Mouse (Mus musculus): ENCODE results near the gene Lsm2. TPM values are rescaled to one million over a fixed set of nuclear protein-coding genes. Genes with fewer than 3 reads are reported as not detected.
A peak's percentile ranks its signal among the peaks of the same experiment; 100 is the strongest.
"Not testable (repeated sequence)": the region's sequence is repeated elsewhere in the genome, so short reads cannot be mapped to it uniquely, and the experiment has no call there.

Lsm2 gene
- polyA plus RNA-seq, 1 experiment from 2014 or later = 200 TPM

DNA sequence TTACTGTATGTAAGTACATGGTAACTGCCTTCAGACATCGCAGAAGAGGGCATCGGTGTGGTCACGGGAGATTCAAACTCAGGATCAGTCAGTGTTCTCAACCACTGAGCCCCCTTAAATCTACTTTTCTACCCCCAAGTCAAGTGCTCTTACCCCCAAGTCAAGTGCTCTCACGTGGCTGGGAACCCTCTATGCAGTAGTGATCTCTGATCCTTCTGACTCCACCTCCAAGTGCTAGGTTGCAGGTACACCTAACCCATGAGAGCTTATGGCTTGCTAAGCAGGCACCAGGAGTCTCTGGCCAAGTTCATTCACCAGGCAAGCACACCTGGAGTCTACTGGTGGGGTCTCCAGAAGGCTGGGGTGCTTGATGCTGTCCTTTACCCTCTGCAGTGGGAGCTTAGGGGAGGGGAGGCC, 32.1 kb upstream of the Lsm2 start:
- H3K4me1 ChIP-seq = peaks cover 13% of the 10 kb centered on the region
- no peak for ATAC-seq (ENCODE audit: low FRiP score, low read depth)
- peak overlapping the region; percentile 94; the same call in 1 of the 2 replicates for H3K27ac ChIP-seq
- H3K9me3 ChIP-seq = no peaks in the 10 kb centered on the region
- 37% methylated on average over 4 of the region's 4 CpGs for WGBS
- H3K36me3 ChIP-seq = peaks cover 19% of the 10 kb centered on the region
- no peaks in the 10 kb centered on the region for H3K27me3 ChIP-seq
- H3K9ac ChIP-seq = no peak overlapping the region
- H3K4me2 ChIP-seq (replicated peaks) = peak overlapping the region; percentile 97; the same call in 1 of the 2 replicates
- H3K4me3 ChIP-seq = peak overlapping the region; percentile 7; the same call in 1 of the 2 replicates

DNA sequence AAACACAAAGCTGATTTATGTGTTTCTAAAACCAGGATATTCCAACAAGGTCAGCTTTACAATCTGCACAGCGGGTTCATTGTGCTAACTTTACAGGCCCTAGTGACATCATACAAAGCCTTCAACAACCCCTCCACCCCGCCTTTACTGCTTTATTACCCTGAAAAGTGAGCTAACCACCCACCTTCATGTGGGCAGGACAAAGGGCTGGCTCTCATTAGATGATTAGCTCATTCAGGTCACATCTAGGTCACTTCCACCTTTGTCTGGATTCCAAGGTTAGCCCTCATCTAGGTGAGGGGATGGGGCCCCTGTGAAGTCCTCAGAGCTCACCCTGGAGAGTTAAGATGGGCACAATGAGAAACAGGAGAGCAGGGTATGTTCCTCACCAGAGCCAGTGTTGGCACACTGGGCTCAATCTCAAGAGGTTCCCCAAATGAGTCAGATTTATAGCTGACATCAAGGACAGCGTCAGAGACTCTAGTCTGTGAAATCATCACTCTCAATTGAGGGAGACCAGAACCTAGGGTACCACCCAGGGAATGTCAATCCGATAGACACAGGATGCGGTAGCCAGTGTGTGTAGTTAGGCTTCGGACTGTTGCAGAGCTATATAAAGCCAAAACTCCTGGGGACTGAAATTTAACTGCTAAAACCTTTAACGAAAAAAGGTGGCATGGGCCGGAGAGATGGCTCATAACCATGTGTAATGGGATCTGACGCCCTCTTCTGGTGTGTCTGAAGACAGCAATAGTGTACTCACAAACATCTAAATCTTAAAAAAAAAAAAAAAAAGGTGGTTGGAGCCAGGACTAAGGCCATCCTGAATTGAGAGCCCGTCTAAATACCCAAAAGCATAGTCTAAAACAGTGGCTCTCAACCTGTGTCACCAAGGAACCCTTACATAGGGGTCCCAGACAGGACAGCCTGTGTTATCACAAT, 30.9 kb upstream of the Lsm2 start:
- H3K9me3 ChIP-seq = no peaks in the 10 kb centered on the region
- H3K27me3 ChIP-seq = peaks cover 12% of the 10 kb centered on the region
- H3K36me3 ChIP-seq = peaks cover 19% of the 10 kb centered on the region
- H3K4me1 ChIP-seq = peaks cover 13% of the 10 kb centered on the region
- 16% methylated on average over 10 of the region's 10 CpGs for WGBS
- peak overlapping the region; percentile 94 for H3K27ac ChIP-seq
- ATAC-seq (ENCODE audit: low FRiP score, low read depth) = no peak
- H3K4me2 ChIP-seq (replicated peaks) = peak overlapping the region; percentile 97
- H3K4me3 ChIP-seq = peak overlapping the region; percentile 97
- H3K9ac ChIP-seq = peak overlapping the region; percentile 100

DNA sequence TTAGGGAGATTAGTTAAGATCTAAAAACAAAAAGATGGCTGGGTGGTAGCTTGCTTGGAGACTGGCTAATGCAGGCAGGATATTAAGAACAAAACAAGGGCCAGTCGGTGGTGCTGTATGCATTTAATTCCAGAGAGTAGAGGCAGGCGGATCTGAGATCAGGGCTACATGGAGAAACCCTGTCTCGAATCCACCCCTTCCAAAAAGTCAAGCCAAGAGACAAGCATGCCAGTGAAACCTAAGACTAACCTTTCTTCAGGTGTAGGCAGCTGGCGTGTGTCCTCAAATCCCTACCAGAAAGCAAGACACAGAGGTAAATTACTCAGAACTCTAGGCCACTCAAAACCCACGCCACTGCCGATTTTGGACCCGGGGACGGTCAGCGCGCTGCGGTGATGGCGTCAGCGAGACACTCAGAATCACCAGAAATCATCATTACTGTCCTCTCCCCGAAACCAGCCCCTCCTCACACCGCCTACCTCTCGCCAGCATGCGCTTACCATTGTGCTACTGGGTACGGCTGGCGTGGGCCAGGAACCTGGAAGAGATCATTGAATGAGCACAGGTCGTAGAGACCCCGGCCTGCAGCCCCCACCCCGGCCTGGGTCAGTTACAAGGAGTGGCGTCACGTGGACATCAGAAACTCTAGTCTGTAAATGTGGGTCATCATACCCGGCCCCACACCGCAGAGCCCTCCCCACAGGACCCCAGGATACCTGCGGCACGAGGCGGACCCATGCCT, 29.9 kb upstream of the Lsm2 start:
- Histone ChIP-seq H3K9me3 (no peaks in the 10 kb centered on the region), H3K36me3 (peaks cover 19% of the 10 kb centered on the region), H3K27ac (peak overlapping the region; percentile 94), H3K27me3 (peaks cover 21% of the 10 kb centered on the region), H3K4me2 (replicated peaks) (peak overlapping the region; percentile 97), H3K4me3 (peak overlapping the region; percentile 97), H3K9ac (peak overlapping the region; percentile 100), H3K4me1 (peaks cover 13% of the 10 kb centered on the region)
- under 1% methylated on average over 29 of the region's 29 CpGs for WGBS
- no peak; the same call in 1 of the 2 replicates for ATAC-seq (ENCODE audit: low FRiP score, low read depth)

DNA sequence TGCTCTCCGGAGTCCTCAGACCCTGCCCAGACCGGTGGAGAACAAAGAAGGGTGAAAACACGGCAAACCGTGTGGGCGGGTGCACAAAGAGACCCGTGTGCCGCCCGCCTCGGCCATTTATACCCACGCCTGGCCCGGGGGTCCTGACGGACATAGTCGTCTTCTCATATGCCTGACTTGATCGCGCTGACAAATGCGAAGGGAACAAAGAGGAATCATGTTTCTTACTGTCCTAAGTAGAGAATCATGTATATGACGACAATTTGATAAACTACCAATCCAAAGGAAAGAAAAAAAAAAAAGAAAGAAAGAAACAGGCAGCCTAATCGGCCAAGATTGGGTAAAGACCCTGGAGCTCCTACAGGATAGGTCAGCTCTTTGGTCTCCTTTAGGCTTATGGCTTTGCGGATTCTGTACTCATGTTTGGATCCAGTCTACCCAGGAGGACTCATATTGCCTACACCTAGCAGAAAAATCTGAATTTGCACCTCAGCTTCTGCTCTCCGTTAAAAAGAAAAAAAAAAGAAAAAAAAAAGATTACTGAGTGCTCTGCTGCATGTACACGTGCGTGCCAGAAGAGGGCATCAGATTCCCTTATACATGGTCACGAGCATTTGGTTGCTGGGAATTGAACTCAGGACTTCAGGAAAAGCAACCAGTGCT, 29.2 kb upstream of the Lsm2 start:
- H3K9ac ChIP-seq = peak overlapping the region; percentile 100
- peak; percentile 84 for ATAC-seq (ENCODE audit: low FRiP score, low read depth)
- WGBS = under 1% methylated on average over 23 of the region's 23 CpGs

DNA sequence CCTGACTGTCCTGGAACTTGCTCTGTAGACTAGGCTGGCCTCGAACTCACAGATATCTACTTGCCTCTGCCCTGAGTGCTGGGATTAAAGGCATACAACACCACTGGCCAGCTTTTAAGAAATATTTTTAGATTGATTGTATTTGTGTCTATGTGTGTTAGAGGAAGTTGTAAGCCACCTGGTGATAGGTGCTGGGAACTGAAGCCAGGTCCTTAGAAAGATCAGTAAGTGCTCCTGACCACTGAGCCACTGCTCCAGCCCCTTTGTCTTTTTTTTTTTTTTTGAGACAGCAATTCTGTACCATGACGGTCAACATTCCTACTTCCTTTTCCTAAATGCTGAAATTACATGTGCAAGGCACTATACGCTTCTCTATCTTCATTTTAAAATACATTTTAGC, 28.4 kb upstream of the Lsm2 start:
- Histone ChIP-seq H3K4me3 (peak overlapping the region; percentile 97; the same call in 1 of the 2 replicates), H3K9me3 (no peaks in the 10 kb centered on the region), H3K9ac (no peak overlapping the region), H3K4me2 (replicated peaks) (no peak overlapping the region), H3K27ac (no peak overlapping the region), H3K27me3 (peaks cover 24% of the 10 kb centered on the region), H3K4me1 (peaks cover 13% of the 10 kb centered on the region), H3K36me3 (peaks cover 19% of the 10 kb centered on the region)
- no peak for ATAC-seq (ENCODE audit: low FRiP score, low read depth)
- 89% methylated on average over 3 of the region's 3 CpGs for WGBS

More for the DNA sequence above, 29.2 kb upstream of the Lsm2 start:
- peaks cover 13% of the 10 kb centered on the region for H3K4me1 ChIP-seq
- H3K4me2 ChIP-seq (replicated peaks) = peak overlapping the region; percentile 97
- no peaks in the 10 kb centered on the region for H3K9me3 ChIP-seq
- peak overlapping the region; percentile 94 for H3K27ac ChIP-seq
- H3K27me3 ChIP-seq = peaks cover 24% of the 10 kb centered on the region
- H3K4me3 ChIP-seq = peak overlapping the region; percentile 97
- peaks cover 19% of the 10 kb centered on the region for H3K36me3 ChIP-seq

DNA sequence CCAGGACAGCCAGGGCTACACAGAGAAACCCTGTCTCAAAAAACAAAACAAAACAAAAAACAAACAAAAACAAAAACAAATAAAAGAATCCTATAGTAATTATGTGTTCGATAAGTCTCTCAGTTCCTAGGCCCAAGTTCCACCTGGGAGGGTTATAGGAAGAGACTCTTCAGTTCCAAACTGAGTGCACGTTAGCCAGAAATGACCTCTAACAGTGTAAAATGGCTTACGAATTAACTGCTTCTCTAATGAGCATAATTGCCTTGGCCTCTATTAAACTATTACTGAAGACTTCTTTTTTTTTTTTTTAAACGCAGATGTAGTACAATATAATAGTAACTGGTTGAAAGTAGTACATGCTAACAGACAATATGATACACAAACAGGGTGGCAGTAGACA, 27.8 kb upstream of the Lsm2 start:
- WGBS = 91% methylated on average over 4 of the region's 4 CpGs
- no peak for ATAC-seq (ENCODE audit: low FRiP score, low read depth)
- Histone ChIP-seq H3K4me3 (no peak overlapping the region), H3K9ac (no peak overlapping the region), H3K27ac (no peak overlapping the region), H3K27me3 (peaks cover 24% of the 10 kb centered on the region), H3K9me3 (no peaks in the 10 kb centered on the region), H3K4me2 (replicated peaks) (no peak overlapping the region), H3K4me1 (peaks cover 13% of the 10 kb centered on the region), H3K36me3 (peaks cover 19% of the 10 kb centered on the region)

DNA sequence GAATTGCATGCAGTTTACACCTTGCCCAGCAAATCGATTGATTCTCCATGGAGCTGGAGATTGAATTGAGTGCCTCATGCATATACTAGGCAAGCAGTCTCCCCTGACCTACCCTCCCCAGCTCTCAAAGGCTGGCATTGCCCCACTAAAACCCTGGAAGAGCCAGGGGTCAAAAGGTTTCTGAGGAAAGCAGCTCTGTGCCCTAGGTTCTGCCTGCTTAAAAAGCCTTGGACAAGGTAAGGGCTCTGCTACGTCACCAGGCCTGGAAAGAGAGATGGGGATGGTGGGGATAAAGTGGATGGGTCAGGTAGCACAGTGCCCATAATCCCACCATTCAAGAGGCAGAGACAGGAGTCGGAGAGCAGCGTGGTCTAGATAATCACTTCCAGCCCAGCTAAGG, 26.8 kb upstream of the Lsm2 start:
- Histone ChIP-seq H3K9ac (peak overlapping the region; percentile 25; the same call in 1 of the 2 replicates), H3K4me1 (peaks cover 14% of the 10 kb centered on the region), H3K27ac (no peak overlapping the region), H3K36me3 (peaks cover 12% of the 10 kb centered on the region), H3K9me3 (no peaks in the 10 kb centered on the region), H3K27me3 (peaks cover 24% of the 10 kb centered on the region), H3K4me2 (replicated peaks) (no peak overlapping the region), H3K4me3 (no peak overlapping the region)
- no peak for ATAC-seq (ENCODE audit: low FRiP score, low read depth)
- 66% methylated on average over 4 of the region's 4 CpGs for WGBS

DNA sequence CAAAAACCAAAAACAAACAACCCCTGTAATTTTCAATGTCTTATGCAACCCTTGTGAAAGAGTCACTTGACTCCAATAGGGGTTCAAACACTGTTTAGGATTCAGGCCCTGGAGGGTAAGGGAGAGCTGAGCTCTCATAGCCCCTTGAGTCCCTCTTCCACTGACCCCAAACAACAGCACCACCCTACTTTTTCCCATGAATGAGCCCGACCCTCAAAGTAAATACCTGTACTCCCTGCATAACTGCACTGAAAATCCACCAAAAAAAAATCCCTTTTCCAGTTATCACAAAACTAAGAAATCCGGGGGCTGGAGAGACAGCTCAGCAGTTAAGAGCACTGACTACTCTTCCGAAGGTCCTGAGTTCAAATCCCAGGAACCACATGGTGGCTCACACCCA, 25.8 kb upstream of the Lsm2 start:
- H3K27ac ChIP-seq = no peak overlapping the region
- H3K9ac ChIP-seq = no peak overlapping the region
- H3K4me3 ChIP-seq = no peak overlapping the region
- 80% methylated on average over 3 of the region's 3 CpGs for WGBS
- H3K4me2 ChIP-seq (replicated peaks) = no peak overlapping the region
- peaks cover 12% of the 10 kb centered on the region for H3K4me1 ChIP-seq
- ATAC-seq (ENCODE audit: low FRiP score, low read depth) = no peak
- H3K36me3 ChIP-seq = peaks cover 2% of the 10 kb centered on the region
- peaks cover 24% of the 10 kb centered on the region for H3K27me3 ChIP-seq
- no peaks in the 10 kb centered on the region for H3K9me3 ChIP-seq

DNA sequence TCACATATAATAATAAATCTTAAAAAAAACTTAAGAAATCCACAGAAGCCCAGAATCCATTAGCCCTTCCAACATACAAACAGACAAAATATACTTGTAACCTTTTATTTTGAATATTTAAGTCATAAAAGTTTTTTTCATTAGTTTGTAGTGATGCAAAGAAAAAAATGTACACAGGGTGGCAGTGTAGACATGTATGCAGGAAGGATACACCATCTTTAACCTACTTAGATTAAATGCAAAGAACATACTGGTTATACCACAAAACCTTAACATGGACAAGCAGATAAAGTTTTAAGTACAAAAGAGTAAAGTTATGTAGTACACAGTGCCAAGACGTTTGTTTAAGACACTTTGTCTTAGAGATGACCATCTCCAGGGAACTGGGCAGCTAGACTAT, 25.3 kb upstream of the Lsm2 start:
- H3K9me3 ChIP-seq = no peaks in the 10 kb centered on the region
- 40% methylated on average over 1 of the region's 1 CpGs for WGBS
- peaks cover 8% of the 10 kb centered on the region for H3K4me1 ChIP-seq
- H3K27me3 ChIP-seq = peaks cover 24% of the 10 kb centered on the region
- no peaks in the 10 kb centered on the region for H3K36me3 ChIP-seq
- H3K4me2 ChIP-seq (replicated peaks) = no peak overlapping the region
- H3K4me3 ChIP-seq = no peak overlapping the region
- H3K9ac ChIP-seq = no peak overlapping the region
- H3K27ac ChIP-seq = no peak overlapping the region
- no peak for ATAC-seq (ENCODE audit: low FRiP score, low read depth)

DNA sequence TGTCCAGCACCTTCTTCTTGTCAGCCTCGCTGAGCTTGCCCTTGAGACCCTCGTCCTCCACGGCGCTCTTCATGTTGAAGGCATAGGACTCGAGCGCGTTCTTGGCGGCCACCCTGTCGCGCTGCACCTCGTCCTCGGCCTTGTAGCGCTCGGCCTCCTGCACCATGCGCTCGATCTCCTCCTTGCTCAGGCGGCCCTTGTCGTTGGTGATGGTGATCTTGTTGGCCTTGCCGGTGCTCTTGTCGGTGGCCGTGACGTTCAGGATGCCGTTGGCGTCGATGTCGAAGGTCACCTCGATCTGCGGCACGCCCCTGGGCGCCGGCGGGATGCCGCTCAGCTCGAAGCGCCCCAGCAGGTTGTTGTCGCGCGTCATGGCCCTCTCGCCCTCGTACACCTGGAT, 24.4 kb upstream of the Lsm2 start:
- peaks cover 26% of the 10 kb centered on the region for H3K27me3 ChIP-seq
- not testable (repeated sequence) for H3K9ac ChIP-seq; H3K27ac ChIP-seq; H3K4me1 ChIP-seq; H3K9me3 ChIP-seq; H3K36me3 ChIP-seq; ATAC-seq (ENCODE audit: low FRiP score, low read depth); H3K4me3 ChIP-seq; H3K4me2 ChIP-seq (replicated peaks)
- 20% methylated on average over 35 of the region's 40 CpGs for WGBS

DNA sequence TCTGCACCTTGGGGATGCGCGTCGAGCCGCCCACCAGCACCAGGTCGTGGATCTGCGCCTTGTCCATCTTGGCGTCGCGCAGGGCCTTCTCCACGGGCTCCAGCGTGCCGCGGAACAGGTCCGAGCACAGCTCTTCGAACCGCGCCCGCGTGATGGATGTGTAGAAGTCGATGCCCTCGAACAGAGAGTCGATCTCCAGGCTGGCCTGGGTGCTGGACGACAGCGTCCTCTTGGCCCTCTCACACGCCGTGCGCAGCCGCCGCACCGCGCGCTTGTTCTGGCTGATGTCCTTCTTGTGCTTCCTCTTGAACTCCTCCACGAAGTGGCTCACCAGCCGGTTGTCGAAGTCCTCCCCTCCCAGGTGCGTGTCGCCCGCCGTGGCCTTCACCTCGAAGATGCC, 23.7 kb upstream of the Lsm2 start:
- H3K4me2 ChIP-seq (replicated peaks); H3K27ac ChIP-seq; H3K9ac ChIP-seq; H3K9me3 ChIP-seq; ATAC-seq (ENCODE audit: low FRiP score, low read depth); H3K4me3 ChIP-seq; H3K36me3 ChIP-seq; H3K4me1 ChIP-seq: not testable (repeated sequence)
- WGBS = 34% methylated on average over 26 of the region's 40 CpGs
- H3K27me3 ChIP-seq = peaks cover 28% of the 10 kb centered on the region

DNA sequence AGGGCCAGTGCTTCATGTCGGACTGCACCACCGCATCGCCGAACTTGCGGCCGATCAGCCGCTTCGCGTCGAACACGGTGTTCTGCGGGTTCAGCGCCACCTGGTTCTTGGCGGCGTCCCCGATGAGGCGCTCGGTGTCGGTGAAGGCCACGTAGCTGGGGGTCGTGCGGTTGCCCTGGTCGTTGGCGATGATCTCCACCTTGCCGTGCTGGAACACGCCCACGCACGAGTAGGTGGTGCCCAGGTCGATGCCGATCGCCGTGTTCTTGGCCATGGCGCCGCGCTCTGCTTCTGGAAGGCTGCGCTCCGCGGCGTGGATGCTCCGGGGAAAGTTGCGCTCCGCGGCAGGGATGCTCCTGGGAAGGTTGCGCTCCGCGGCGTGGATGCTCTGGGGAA, 22.9 kb upstream of the Lsm2 start:
- H3K9me3 ChIP-seq, H3K9ac ChIP-seq, H3K4me1 ChIP-seq, H3K36me3 ChIP-seq, H3K27ac ChIP-seq: not testable (repeated sequence)
- 1% methylated on average over 24 of the region's 47 CpGs for WGBS
- H3K4me3 ChIP-seq = peak overlapping the region; percentile 53
- H3K4me2 ChIP-seq (replicated peaks) = peak overlapping the region; percentile 68
- ATAC-seq (ENCODE audit: low FRiP score, low read depth) = peak; percentile 25
- H3K27me3 ChIP-seq = peaks cover 36% of the 10 kb centered on the region

Data from limb, embryonic 13.5 days (tissue).